Mouse (Mus musculus): ENCODE measurements around the gene Pigl. TPM values are rescaled to one million over a fixed set of nuclear protein-coding genes. Genes with fewer than 3 reads are reported as not detected.

Pigl gene
- polyA plus RNA-seq, 1 experiment from 2014 or later = 13.8 TPM

GRCm38 (mm10) chr11:62560463-62561016, 102.3 kb downstream of the Pigl start:
- H3K4me3 ChIP-seq (ENCODE audit: low read depth, low read length) = peak overlapping the region; percentile 24
- H3K4me2 ChIP-seq (ENCODE audit: low read depth, low read length, severe bottlenecking) = peak overlapping the region; percentile 49
- no peak for ATAC-seq (replicated peaks; ENCODE audit: low FRiP score)
- no peaks in the 10 kb centered on the region for H3K4me1 ChIP-seq (replicated peaks; ENCODE audit: control insufficient read depth, insufficient read depth, low read length)
- H3K9me3 ChIP-seq (ENCODE audit: control insufficient read depth, low read length) = no peaks in the 10 kb centered on the region
- no peaks in the 10 kb centered on the region for H3K36me3 ChIP-seq (ENCODE audit: control insufficient read depth, insufficient read depth, low read length)
- no peaks in the 10 kb centered on the region for H3K27me3 ChIP-seq (ENCODE audit: control insufficient read depth, insufficient read depth, low read length)
- DNase-seq (ENCODE audit: low spot score) = no peak
- 35% methylated on average over 43 of the region's 43 CpGs for WGBS
- no peak overlapping the region for H3K27ac ChIP-seq (ENCODE audit: low read depth, low read length)
- H3K9ac ChIP-seq (ENCODE audit: low read length) = peak overlapping the region; percentile 20; the same call in 1 of the 2 replicates

- Histone ChIP-seq H3K4me2 (ENCODE audit: low read depth, low read length, severe bottlenecking) (no peak overlapping the region), H3K27ac (ENCODE audit: low read depth, low read length) (no peak overlapping the region), H3K4me3 (ENCODE audit: low read depth, low read length) (no peak overlapping the region), H3K27me3 (ENCODE audit: control insufficient read depth, insufficient read depth, low read length) (no peaks in the 10 kb centered on the region), H3K4me1 (replicated peaks; ENCODE audit: control insufficient read depth, insufficient read depth, low read length) (no peaks in the 10 kb centered on the region), H3K9ac (ENCODE audit: low read length) (no peak overlapping the region), H3K36me3 (ENCODE audit: control insufficient read depth, insufficient read depth, low read length) (no peaks in the 10 kb centered on the region), H3K9me3 (ENCODE audit: control insufficient read depth, low read length) (no peaks in the 10 kb centered on the region)
- ATAC-seq (replicated peaks; ENCODE audit: low FRiP score) (no peak), DNase-seq (ENCODE audit: low spot score) (no peak)
- 97% methylated on average over 2 of the region's 2 CpGs for WGBS
These were observed 105.3 kb downstream of the Pigl start for GRCm38 (mm10) chr11:62563590-62563989.

Other genes starting within 250 kb of the Pigl start
- gene Adora2b, start 209.5 kb upstream of the Pigl start, polyA plus RNA-seq (2014; fragmentation: Nextera tagmentation; extraction: Ambion mirVana) = 2.7 and 2.8 TPM in 2 replicates
- 16.6 and 16.9 TPM in 2 replicates for gene Zswim7, start 177.1 kb upstream of the Pigl start, polyA plus RNA-seq (2014; fragmentation: Nextera tagmentation; extraction: Ambion mirVana)
- gene Ttc19, start 177.0 kb upstream of the Pigl start, polyA plus RNA-seq (2014; fragmentation: Nextera tagmentation; extraction: Ambion mirVana) = 17.7 and 21.1 TPM in 2 replicates
- gene Ncor1, start 81 bp downstream of the Pigl start, polyA plus RNA-seq (2014; fragmentation: Nextera tagmentation; extraction: Ambion mirVana) = 206 and 224 TPM in 2 replicates
- 61.5 and 79.6 TPM in 2 replicates for gene Cenpv, start 80.8 kb downstream of the Pigl start, polyA plus RNA-seq (2014; fragmentation: Nextera tagmentation; extraction: Ambion mirVana)
- 3,283 and 3,484 TPM in 2 replicates for gene Ubb, start 92.7 kb downstream of the Pigl start, polyA plus RNA-seq (2014; fragmentation: Nextera tagmentation; extraction: Ambion mirVana)
- gene Trpv2, start 116.0 kb downstream of the Pigl start, polyA plus RNA-seq (2014; fragmentation: Nextera tagmentation; extraction: Ambion mirVana) = 3.0 and 3.1 TPM in 2 replicates
- gene Lrrc75a, start 190.1 kb downstream of the Pigl start, polyA plus RNA-seq (2014; fragmentation: Nextera tagmentation; extraction: Ambion mirVana) = 14.3 and 20.7 TPM in 2 replicates
- gene Mmgt2, start 190.2 kb downstream of the Pigl start, polyA plus RNA-seq (2014; fragmentation: Nextera tagmentation; extraction: Ambion mirVana) = 37.8 and 41.1 TPM in 2 replicates

Measured in forebrain, embryonic 11.5 days (tissue).